Mouse (Mus musculus) forebrain, embryonic 13.5 days (tissue): ENCODE measurements around the gene Mvb12b. TPM values are rescaled to one million over a fixed set of nuclear protein-coding genes. Genes with fewer than 3 reads are reported as not detected.

ENCODE experiments used
- ATAC-seq: fragments of 200-750 bp; cut with Nextera tagmentation; 2 replicates; pipeline ENCODE4 v1.8.0; 2017
- H3K27ac ChIP-seq: fragments of 300-500 bp; sonication (generic); 2 replicates; pipeline ENCODE4 v1.5.1; 2015; ENCODE audit warnings: inconsistent platforms, mild to moderate bottlenecking, moderate library complexity
- H3K27me3 ChIP-seq: fragments of 300-500 bp; sonication (generic); 2 replicates; pipeline ENCODE4 v1.6.1; 2015; ENCODE audit warnings: mild to moderate bottlenecking, inconsistent platforms
- H3K36me3 ChIP-seq: fragments of 300-500 bp; sonication (generic); 2 replicates; pipeline ENCODE4 v1.6.1; 2015; ENCODE audit warnings: mild to moderate bottlenecking, inconsistent platforms; ENCODE audit not compliant: poor library complexity, severe bottlenecking
- H3K4me1 ChIP-seq: fragments of 300-500 bp; sonication (generic); 2 replicates; pipeline ENCODE4 v1.6.1; 2015; ENCODE audit warnings: inconsistent platforms
- H3K4me2 ChIP-seq: fragments of 300-500 bp; sonication (generic); 2 replicates; pipeline ENCODE4 v1.6.1; 2015; ENCODE audit warnings: inconsistent platforms, mild to moderate bottlenecking, moderate library complexity
- H3K4me3 ChIP-seq: fragments of 300-500 bp; sonication (generic); 2 replicates; pipeline ENCODE4 v1.5.1; 2015; ENCODE audit warnings: mild to moderate bottlenecking, inconsistent platforms
- H3K9ac ChIP-seq: fragments of 300-500 bp; sonication (generic); 2 replicates; pipeline ENCODE4 v1.6.1; 2015; ENCODE audit warnings: mild to moderate bottlenecking, inconsistent platforms
- H3K9me3 ChIP-seq: fragments of 300-500 bp; sonication (generic); replicated peaks from 2 replicates; pipeline ENCODE4 v1.6.1; 2016; ENCODE audit warnings: inconsistent platforms
- WGBS: fragments of 180-500 bp; shearing (Covaris S2); methylation state at CpG from one replicate; pipeline ENCODE4 v1.1.7; 2015; 5-methylcytosine and 5-hydroxymethylcytosine counted together
- polyA plus RNA-seq: library from polyadenylated mRNA; unstranded; fragments of >200 nt; fragmentation: Nextera tagmentation; extraction: Ambion mirVana; gene quantifications from 2 replicates; pipeline ENCODE4 v1.2.1, GENCODE M21; 2015

Gene Mvb12b
- polyA plus RNA-seq, 1 experiment from 2014 or later: 63.9 TPM

DNA sequence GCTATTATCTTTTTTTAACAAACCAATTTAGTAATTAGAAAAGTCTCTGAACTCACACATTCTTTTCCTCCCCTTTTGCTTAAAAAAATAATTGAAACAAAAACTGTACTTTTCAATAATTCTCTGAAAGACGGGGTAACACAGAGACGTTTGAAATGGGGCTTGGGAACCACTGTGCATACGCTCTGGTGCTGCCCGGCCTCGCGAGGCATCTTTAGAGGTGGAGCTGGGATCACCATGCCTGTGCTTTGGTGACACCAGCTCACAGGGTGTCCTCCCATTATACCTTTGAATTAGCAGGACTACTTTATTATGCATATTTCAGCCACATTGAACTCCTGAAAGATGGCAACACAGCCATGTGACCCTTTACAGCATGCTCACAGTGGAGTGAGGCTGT is 101.7 kb downstream of the Mvb12b start:
- Histone ChIP-seq H3K27me3 (peaks cover 3% of the 10 kb centered on the region; the same call in 1 of the 2 replicates), H3K27ac (peak overlapping the region; percentile 89), H3K4me2 (peak overlapping the region; percentile 40; the same call in 1 of the 2 replicates), H3K9ac (0 out of 2 replicates have a peak overlapping the region, but pooled peaks have one; percentile 10), H3K9me3 (no peaks in the 10 kb centered on the region), H3K4me1 (peaks cover 89% of the 10 kb centered on the region), H3K4me3 (no peak overlapping the region), H3K36me3 (peaks cover 4% of the 10 kb centered on the region; the same call in 1 of the 2 replicates)
- 14% methylated on average over 6 of the region's 6 CpGs for WGBS
- ATAC-seq: no peak; the same call in 1 of the 2 replicates

DNA sequence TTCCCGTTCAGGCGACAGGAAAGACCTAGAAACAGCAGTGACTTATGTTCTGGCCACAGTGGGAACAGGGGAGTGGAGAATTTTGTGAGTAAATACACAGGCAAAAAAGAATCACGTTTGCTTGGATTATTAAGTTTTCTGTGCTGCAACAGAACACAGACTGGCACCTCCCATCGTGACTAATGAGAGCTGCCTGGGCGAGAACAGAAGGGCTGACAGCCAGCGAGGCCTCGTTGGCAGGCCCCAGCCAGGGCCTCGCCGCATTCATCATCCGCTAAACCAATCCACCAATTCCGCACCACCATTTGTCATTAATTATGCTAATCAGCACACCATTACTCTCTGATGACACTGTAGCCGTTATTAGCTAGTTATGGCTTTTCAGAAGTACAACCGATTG is 102.2 kb downstream of the Mvb12b start:
- peak overlapping the region; percentile 8; the same call in 1 of the 2 replicates for H3K9ac ChIP-seq
- peak overlapping the region; percentile 40 for H3K4me2 ChIP-seq
- peak; percentile 86 for ATAC-seq

GRCm38 (mm10) chr2:33784721-33785120 is 103.0 kb downstream of the Mvb12b start:
- Histone ChIP-seq H3K9me3 (no peaks in the 10 kb centered on the region), H3K9ac (no peak overlapping the region), H3K27ac (peak overlapping the region; percentile 65), H3K27me3 (peaks cover 3% of the 10 kb centered on the region; the same call in 1 of the 2 replicates), H3K4me3 (no peak overlapping the region), H3K4me1 (peaks cover 79% of the 10 kb centered on the region), H3K4me2 (no peak overlapping the region), H3K36me3 (peaks cover 7% of the 10 kb centered on the region; the same call in 1 of the 2 replicates)
- ATAC-seq: no peak
- 39% methylated on average over 1 of the region's 1 CpGs for WGBS

More for the DNA sequence above, 102.2 kb downstream of the Mvb12b start:
- WGBS: 6% methylated on average over 13 of the region's 13 CpGs
- peaks cover 4% of the 10 kb centered on the region; the same call in 1 of the 2 replicates for H3K36me3 ChIP-seq
- no peaks in the 10 kb centered on the region for H3K9me3 ChIP-seq
- H3K27me3 ChIP-seq: peaks cover 3% of the 10 kb centered on the region; the same call in 1 of the 2 replicates
- H3K27ac ChIP-seq: peak overlapping the region; percentile 89
- H3K4me3 ChIP-seq: no peak overlapping the region
- H3K4me1 ChIP-seq: peaks cover 88% of the 10 kb centered on the region

GRCm38 (mm10) chr2:33783419-33783818 is 104.3 kb downstream of the Mvb12b start:
- peaks cover 67% of the 10 kb centered on the region for H3K4me1 ChIP-seq
- no peak overlapping the region for H3K4me3 ChIP-seq
- H3K9ac ChIP-seq: no peak overlapping the region
- H3K27me3 ChIP-seq: peaks cover 3% of the 10 kb centered on the region; the same call in 1 of the 2 replicates
- no peak overlapping the region for H3K4me2 ChIP-seq
- ATAC-seq: no peak
- peaks cover 19% of the 10 kb centered on the region; the same call in 1 of the 2 replicates for H3K36me3 ChIP-seq
- peak overlapping the region; percentile 44 for H3K27ac ChIP-seq
- no peaks in the 10 kb centered on the region for H3K9me3 ChIP-seq
- 85% methylated on average over 7 of the region's 7 CpGs for WGBS

GRCm38 (mm10) chr2:33781655-33782400 is 105.9 kb downstream of the Mvb12b start:
- peaks cover 34% of the 10 kb centered on the region for H3K36me3 ChIP-seq
- no peaks in the 10 kb centered on the region; the same call in 1 of the 2 replicates for H3K27me3 ChIP-seq
- no peak overlapping the region for H3K4me3 ChIP-seq
- 48% methylated on average over 11 of the region's 11 CpGs for whole genome bisulfite sequencing
- H3K4me1 ChIP-seq: peaks cover 52% of the 10 kb centered on the region
- no peak for ATAC-seq
- H3K9me3 ChIP-seq: 0 out of 2 replicates have a peak, but pooled peaks cover 8% of the 10 kb centered on the region
- peak overlapping the region; percentile 70 for H3K27ac ChIP-seq
- no peak overlapping the region for H3K9ac ChIP-seq
- H3K4me2 ChIP-seq: peak overlapping the region; percentile 6; the same call in 1 of the 2 replicates

- H3K9ac ChIP-seq: no peak overlapping the region
- WGBS: 90% methylated on average over 4 of the region's 4 CpGs
- H3K27ac ChIP-seq: no peak overlapping the region
- H3K4me3 ChIP-seq: no peak overlapping the region
- peaks cover 42% of the 10 kb centered on the region for H3K36me3 ChIP-seq
- no peak for ATAC-seq
- H3K27me3 ChIP-seq: no peaks in the 10 kb centered on the region
- 0 out of 2 replicates have a peak, but pooled peaks cover 8% of the 10 kb centered on the region for H3K9me3 ChIP-seq
- H3K4me2 ChIP-seq: no peak overlapping the region
- peaks cover 33% of the 10 kb centered on the region for H3K4me1 ChIP-seq
These were observed 109.3 kb downstream of the Mvb12b start for GRCm38 (mm10) chr2:33778466-33778865.

DNA sequence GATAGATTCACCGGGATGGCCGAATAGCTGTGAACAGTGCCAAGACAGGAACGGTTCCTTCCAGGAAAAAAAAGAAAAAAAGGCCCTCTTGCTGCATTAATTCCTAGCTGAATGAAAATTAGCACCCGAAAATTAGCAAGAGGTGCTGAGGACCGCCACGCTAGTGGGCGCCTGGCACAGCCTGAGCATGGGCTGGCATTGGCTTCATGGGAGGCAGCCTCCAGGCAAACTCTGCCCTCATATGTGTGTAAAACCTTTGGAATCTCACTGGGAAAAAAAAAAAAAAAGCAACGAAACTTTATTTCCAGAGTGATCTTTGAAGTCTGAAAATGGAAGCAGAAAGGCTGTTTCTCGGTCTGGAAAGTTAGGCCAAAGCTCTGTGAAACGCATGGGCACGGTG is 110.7 kb downstream of the Mvb12b start:
- Histone ChIP-seq H3K4me2 (no peak overlapping the region), H3K9ac (no peak overlapping the region), H3K4me1 (peaks cover 39% of the 10 kb centered on the region), H3K9me3 (0 out of 2 replicates have a peak, but pooled peaks cover 8% of the 10 kb centered on the region), H3K27me3 (no peaks in the 10 kb centered on the region), H3K4me3 (no peak overlapping the region), H3K36me3 (peaks cover 50% of the 10 kb centered on the region), H3K27ac (no peak overlapping the region)
- 93% methylated on average over 11 of the region's 11 CpGs for WGBS
- ATAC-seq: no peak

DNA sequence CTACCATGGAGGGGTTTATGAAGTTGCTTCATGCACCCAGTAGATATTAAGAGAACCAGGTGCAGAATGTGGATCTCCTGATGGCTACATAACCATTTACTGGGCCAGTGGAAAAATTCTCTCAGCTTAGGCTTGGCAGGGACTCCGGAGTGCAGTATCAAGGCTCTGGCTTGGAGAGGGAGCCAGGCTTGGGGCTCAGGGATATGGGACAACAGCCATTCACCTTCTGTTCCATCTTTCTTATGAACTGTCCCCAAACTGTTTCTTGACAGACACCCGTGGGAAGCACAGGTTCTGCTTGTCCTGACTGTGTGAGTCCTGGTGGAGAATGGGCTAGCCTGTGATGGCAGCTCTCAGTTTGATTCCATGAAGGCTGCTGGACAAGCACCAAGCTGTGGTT is 112.9 kb downstream of the Mvb12b start:
- Histone ChIP-seq H3K4me2 (no peak overlapping the region), H3K9me3 (0 out of 2 replicates have a peak, but pooled peaks cover 8% of the 10 kb centered on the region), H3K4me1 (peaks cover 41% of the 10 kb centered on the region), H3K27ac (0 out of 2 replicates have a peak overlapping the region, but pooled peaks have one; percentile 16), H3K9ac (no peak overlapping the region), H3K36me3 (peaks cover 49% of the 10 kb centered on the region), H3K4me3 (no peak overlapping the region), H3K27me3 (no peaks in the 10 kb centered on the region)
- 91% methylated on average over 2 of the region's 2 CpGs for WGBS
- ATAC-seq: no peak

DNA sequence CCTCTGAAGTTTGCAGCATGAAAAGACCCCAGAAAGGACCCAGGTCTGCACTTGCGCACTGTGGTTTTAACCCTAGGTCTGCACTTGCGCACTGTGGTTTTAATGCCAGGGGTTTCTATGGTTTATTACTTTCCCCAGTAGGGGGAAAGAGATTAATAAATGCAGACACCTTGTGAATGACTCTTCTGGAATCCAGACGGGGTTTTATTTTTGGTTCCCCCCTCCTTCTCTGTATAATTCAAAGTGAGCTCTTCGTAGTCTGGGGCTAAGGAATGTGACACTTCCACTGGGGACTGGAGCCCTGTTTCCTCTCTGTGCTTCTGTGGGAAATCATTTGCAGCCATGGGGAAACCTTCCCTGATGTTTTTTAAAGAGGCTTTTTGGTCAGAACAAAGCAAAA is 113.6 kb downstream of the Mvb12b start:
- Histone ChIP-seq H3K9me3 (0 out of 2 replicates have a peak, but pooled peaks cover 8% of the 10 kb centered on the region), H3K27me3 (no peaks in the 10 kb centered on the region), H3K36me3 (peaks cover 42% of the 10 kb centered on the region), H3K4me2 (no peak overlapping the region), H3K9ac (no peak overlapping the region), H3K4me3 (no peak overlapping the region), H3K27ac (no peak overlapping the region), H3K4me1 (peaks cover 41% of the 10 kb centered on the region)
- 78% methylated on average over 4 of the region's 4 CpGs for WGBS
- no peak for ATAC-seq

DNA sequence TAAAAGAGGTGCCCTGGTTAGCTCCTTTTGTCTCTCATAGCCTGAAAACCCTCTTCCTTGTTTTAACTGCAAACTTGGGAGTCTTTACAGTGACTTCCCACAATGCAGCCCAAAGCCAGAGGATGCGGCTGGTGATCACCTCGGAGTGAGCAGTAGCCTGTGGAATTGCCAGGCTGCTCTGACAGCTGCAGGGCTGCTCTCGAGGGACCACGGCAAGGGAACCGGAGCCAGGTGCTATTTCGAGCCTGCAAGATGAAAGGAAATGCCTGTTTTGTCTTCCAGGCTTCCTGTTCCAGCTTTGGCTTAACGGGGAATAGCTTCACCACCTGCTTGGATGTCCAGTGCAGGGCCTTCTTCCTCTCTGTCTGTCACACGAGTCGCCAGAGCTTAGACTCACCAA is 115.3 kb downstream of the Mvb12b start:
- peak overlapping the region; percentile 45 for H3K9ac ChIP-seq
- H3K9me3 ChIP-seq: no peaks in the 10 kb centered on the region
- peak overlapping the region; percentile 63 for H3K27ac ChIP-seq
- ATAC-seq: no peak
- H3K4me1 ChIP-seq: peaks cover 41% of the 10 kb centered on the region
- 57% methylated on average over 9 of the region's 9 CpGs for WGBS
- H3K4me2 ChIP-seq: no peak overlapping the region
- H3K27me3 ChIP-seq: no peaks in the 10 kb centered on the region
- H3K36me3 ChIP-seq: peaks cover 32% of the 10 kb centered on the region
- H3K4me3 ChIP-seq: no peak overlapping the region

GRCm38 (mm10) chr2:33771388-33771787 is 116.4 kb downstream of the Mvb12b start:
- Histone ChIP-seq H3K4me2 (no peak overlapping the region), H3K27ac (peak overlapping the region; percentile 63; the same call in 1 of the 2 replicates), H3K9ac (no peak overlapping the region), H3K4me1 (peaks cover 41% of the 10 kb centered on the region), H3K9me3 (no peaks in the 10 kb centered on the region), H3K27me3 (no peaks in the 10 kb centered on the region), H3K4me3 (no peak overlapping the region), H3K36me3 (peaks cover 25% of the 10 kb centered on the region; the same call in 1 of the 2 replicates)
- ATAC-seq: peak; percentile 36
- 44% methylated on average over 10 of the region's 10 CpGs for WGBS

DNA sequence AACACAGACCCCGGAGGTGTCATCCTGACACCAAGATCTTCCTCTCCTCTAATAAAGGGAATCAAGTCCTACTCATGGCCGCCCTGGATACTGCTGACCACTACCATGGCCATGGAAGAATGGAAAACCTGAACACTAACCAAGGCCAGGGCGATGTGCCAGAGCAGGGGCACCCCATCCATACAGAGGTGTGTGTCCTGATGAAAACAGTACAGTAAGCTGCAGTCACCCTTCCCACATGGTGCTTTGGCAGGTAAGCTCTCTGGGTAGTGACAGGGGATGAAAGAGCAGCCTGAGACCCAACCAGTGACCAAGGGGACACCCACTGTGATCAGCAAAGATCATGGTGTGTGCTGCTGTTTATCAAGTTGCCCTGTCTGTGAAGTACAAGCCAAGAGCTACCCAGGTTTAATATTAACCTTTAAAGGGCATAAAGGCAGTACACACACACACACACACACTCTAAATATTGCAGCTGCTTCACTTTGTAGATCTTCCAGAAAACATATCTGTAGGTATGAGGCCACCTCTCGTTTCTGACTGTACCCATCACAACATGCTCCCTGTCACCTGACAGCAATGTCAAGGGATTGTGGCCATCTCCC is 117.1 kb downstream of the Mvb12b start:
- 84% methylated on average over 4 of the region's 4 CpGs for WGBS
- no peaks in the 10 kb centered on the region for H3K9me3 ChIP-seq
- H3K4me2 ChIP-seq: no peak overlapping the region
- no peaks in the 10 kb centered on the region for H3K27me3 ChIP-seq
- no peak overlapping the region for H3K4me3 ChIP-seq
- H3K4me1 ChIP-seq: peaks cover 41% of the 10 kb centered on the region
- peak overlapping the region; percentile 63 for H3K27ac ChIP-seq
- peaks cover 29% of the 10 kb centered on the region; the same call in 1 of the 2 replicates for H3K36me3 ChIP-seq
- ATAC-seq: no peak
- no peak overlapping the region for H3K9ac ChIP-seq
